Comparison of ENCODE assay signal across 12 mouse cellular contexts in the genomic region with DNA sequence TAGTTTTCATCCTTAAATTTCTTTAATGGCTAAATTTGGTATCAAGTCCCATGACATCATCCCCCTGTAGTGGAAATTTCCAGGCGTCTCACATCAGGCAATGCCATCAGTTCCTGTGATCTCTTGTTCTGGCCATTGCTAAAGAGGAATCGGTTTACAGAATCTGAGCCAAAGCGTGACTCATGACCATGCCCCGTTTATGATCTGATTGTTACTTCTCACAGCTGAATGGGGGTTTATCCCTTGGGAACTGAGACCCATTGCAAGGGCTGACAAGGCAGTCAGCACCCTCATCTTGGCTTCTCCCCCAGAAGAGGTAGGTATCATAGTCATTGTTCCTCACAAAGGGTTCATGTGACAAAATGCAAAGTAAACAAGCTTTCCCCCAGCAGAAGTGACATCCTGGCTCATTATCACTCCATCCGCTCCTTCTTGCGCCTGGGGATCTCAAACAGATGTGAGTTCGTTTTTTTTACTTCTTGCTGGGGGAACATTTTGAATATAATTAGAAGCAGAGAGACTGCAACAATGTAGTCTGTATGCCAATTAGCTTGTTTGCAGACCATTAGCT. TPM values are rescaled to one million over a fixed set of nuclear protein-coding genes. Genes with fewer than 3 reads are reported as not detected.
A peak's percentile ranks its signal among the peaks of the same experiment; 100 is the strongest.
DNase-seq lines count a peak whose midpoint lies in the region; ATAC-seq and TF ChIP-seq lines count a peak whose summit lies in the region.
"Had no signal": no experiment of that assay in that cellular context is flagged by ENCODE, and none has a peak within 500 bp of the region (broad histone marks: within the 10 kb centered on the region; RNA-seq: fewer than 3 reads in every experiment).

No protein-coding gene starts in this region.

- H3K36me3 ChIP-seq in limb, embryonic 14.5 days (ENCODE audit: control insufficient read depth, insufficient read depth, low read length), result no peaks in the 10 kb centered on the region
- H3K36me3 ChIP-seq: kidney, embryonic 15.5 days; limb, embryonic 13.5 days had no signal

- peaks cover 7% of the 10 kb centered on the region for H3K4me1 ChIP-seq in limb, embryonic 14.5 days (ENCODE audit: control insufficient read depth, insufficient read depth, low read length)

- no peak for ATAC-seq in limb, embryonic 14.5 days (ENCODE audit: low FRiP score, low read depth)

- H3K4me2 ChIP-seq in limb, embryonic 14.5 days (replicated peaks; ENCODE audit: low read depth, low read length, severe bottlenecking), result no peak overlapping the region
- H3K4me2 ChIP-seq: kidney, embryonic 15.5 days; limb, embryonic 13.5 days had no signal

- no peak overlapping the region for H3K4me3 ChIP-seq in limb, embryonic 14.5 days (replicated peaks; ENCODE audit: low read length)
- H3K4me3 ChIP-seq: kidney, embryonic 15.5 days; limb, embryonic 13.5 days had no signal

- 0 out of 2 replicates have a peak, but pooled peaks cover 5% of the 10 kb centered on the region for H3K27me3 ChIP-seq in limb, embryonic 14.5 days (ENCODE audit: control insufficient read depth, insufficient read depth, low read length)
- H3K27me3 ChIP-seq: kidney, embryonic 15.5 days; limb, embryonic 13.5 days had no signal

- no peak for TF ChIP-seq POLR2A in limb, embryonic 14.5 days (IDR thresholded peaks at IDR 0.05; ENCODE audit: borderline replicate concordance, extremely low read depth, insufficient read depth, insufficient read length)

- WGBS in limb, embryonic 14.5 days, result 28% methylated on average over 7 of the region's 7 CpGs

- no peak overlapping the region for H3K27ac ChIP-seq in limb, embryonic 14.5 days (replicated peaks; ENCODE audit: low read depth, low read length)
- H3K27ac ChIP-seq: kidney, embryonic 15.5 days; limb, embryonic 13.5 days had no signal

- peak; percentile 11 to 18 for DNase-seq in heart, postnatal 10 days
- no peak for DNase-seq in heart, adult 18-20 months
- DNase-seq in 3T3-L1 (ENCODE audit: low read depth, low spot score) (peak; percentile 98), MN1 (ENCODE audit: low spot score) (peak; percentile 77)
- peak; percentile 29 for DNase-seq in limb, embryonic 14.5 days (ENCODE audit: low spot score)
- DNase-seq in kidney, adult 9 months, result no peak
- DNase-seq in cerebellum, postnatal 25 days, result no peak
- DNase-seq: embryo, embryonic 11 days; midbrain, embryonic 14.5 days had no signal

- no peak overlapping the region for H3K9ac ChIP-seq in limb, embryonic 14.5 days (ENCODE audit: low read depth, low read length, severe bottlenecking)
- H3K9ac ChIP-seq: kidney, embryonic 15.5 days; limb, embryonic 13.5 days had no signal

- no peaks in the 10 kb centered on the region for H3K9me3 ChIP-seq in limb, embryonic 14.5 days (ENCODE audit: control insufficient read depth, low read length)
- H3K9me3 ChIP-seq: kidney, embryonic 15.5 days; limb, embryonic 13.5 days had no signal

- intact Hi-C loops in heart, postnatal 10 days (cut with DNase I), result no loop called here

RNA-seq across cellular contexts. Expression of a gene that starts 19.4 kb away (rescaled TPM):
- not detected for total RNA-seq in heart, postnatal 10 days (2021)
- total RNA-seq in heart, adult 18-20 months (2021), result not detected
- polyA plus RNA-seq in limb, embryonic 14.5 days (2012; rRNA removed), result not detected in 2 replicates
- polyA plus RNA-seq in limb, embryonic 14.5 days (2014; fragmentation: Nextera tagmentation; extraction: Ambion mirVana), result not detected in 2 replicates
- polyA plus RNA-seq: heart, embryonic 16.5 days; kidney, embryonic 15.5 days; limb, embryonic 13.5 days; midbrain, embryonic 14.5 days had no signal

RNA-seq across cellular contexts. Expression of a gene that starts 20.2 kb away (rescaled TPM):
- 10 to 100 TPM; 77.1 to 77.2 TPM for total RNA-seq in heart, postnatal 10 days (2021)
- total RNA-seq in heart, adult 18-20 months (2021), result 100 to 1,000 TPM; 115 to 134 TPM
- polyA plus RNA-seq in limb, embryonic 14.5 days (2012; rRNA removed), result 35.9 and 49.2 TPM in 2 replicates
- polyA plus RNA-seq in limb, embryonic 14.5 days (2014; fragmentation: Nextera tagmentation; extraction: Ambion mirVana), result 68.6 and 70.9 TPM in 2 replicates

RNA-seq across cellular contexts. Expression of a gene that starts 22.9 kb away (rescaled TPM):
- total RNA-seq in heart, postnatal 10 days (2021), result 10 to 100 TPM; 78.9 to 81.4 TPM
- 10 to 100 TPM; 90.5 to 92.1 TPM for total RNA-seq in heart, adult 18-20 months (2021)
- 60.0 and 64.5 TPM in 2 replicates for polyA plus RNA-seq in limb, embryonic 14.5 days (2012; rRNA removed)
- polyA plus RNA-seq in limb, embryonic 14.5 days (2014; fragmentation: Nextera tagmentation; extraction: Ambion mirVana), result 92.9 and 96.1 TPM in 2 replicates

RNA-seq across cellular contexts. Expression of a gene that starts 47.1 kb away (rescaled TPM):
- total RNA-seq in heart, postnatal 10 days (2021), result 10 to 100 TPM; 50.4 to 53.8 TPM
- total RNA-seq in heart, adult 18-20 months (2021), result 10 to 100 TPM; 56.7 to 61.3 TPM
- polyA plus RNA-seq in limb, embryonic 14.5 days (2012; rRNA removed), result 102 and 125 TPM in 2 replicates
- 234 and 242 TPM in 2 replicates for polyA plus RNA-seq in limb, embryonic 14.5 days (2014; fragmentation: Nextera tagmentation; extraction: Ambion mirVana)

Comparison
In these comparisons a context has a peak if more than half of its experiments do, and no peak if none do; other contexts are left out.
1. DNase-seq: peak in heart, postnatal 10 days (2 of 2), 3T3-L1 (single experiment), MN1 (single experiment) and limb, embryonic 14.5 days (single experiment); none in heart, adult 18-20 months (0 of 2), kidney, adult 9 months (single experiment) and cerebellum, postnatal 25 days (0 of 2).